Mouse (Mus musculus): Measurements from ENCODE around the gene Wars2. TPM values are rescaled to one million over a fixed set of nuclear protein-coding genes. Genes with fewer than 3 reads are reported as not detected.

Wars2 gene
- polyA plus RNA-seq, 1 experiment from 2014 or later, result 8.2 TPM

GRCm38 (mm10) chr3:99147886-99148285 lies 7.0 kb downstream of the Wars2 start:
- H3K36me3 ChIP-seq (ENCODE audit: control insufficient read depth, insufficient read depth, low read length), result no peaks in the 10 kb centered on the region
- WGBS, result 65% methylated on average over 3 of the region's 3 CpGs
- no peak overlapping the region for H3K9ac ChIP-seq (ENCODE audit: low read length)
- H3K27me3 ChIP-seq (ENCODE audit: control insufficient read depth, insufficient read depth, low read length), result no peaks in the 10 kb centered on the region
- ATAC-seq (ENCODE audit: insufficient read depth, low FRiP score), result no peak
- no peak overlapping the region for H3K4me2 ChIP-seq (ENCODE audit: low read depth, low read length)
- no peak overlapping the region for H3K4me3 ChIP-seq (replicated peaks; ENCODE audit: low read length)
- H3K9me3 ChIP-seq (replicated peaks; ENCODE audit: control insufficient read depth, low read length), result no peaks in the 10 kb centered on the region
- H3K27ac ChIP-seq (ENCODE audit: low read length), result no peak overlapping the region
- H3K4me1 ChIP-seq (ENCODE audit: control insufficient read depth, insufficient read depth, low read length), result no peaks in the 10 kb centered on the region

GRCm38 (mm10) chr3:99149035-99149434 lies 8.2 kb downstream of the Wars2 start:
- Histone ChIP-seq H3K9ac (ENCODE audit: low read length) (no peak overlapping the region), H3K36me3 (ENCODE audit: control insufficient read depth, insufficient read depth, low read length) (no peaks in the 10 kb centered on the region), H3K4me1 (ENCODE audit: control insufficient read depth, insufficient read depth, low read length) (no peaks in the 10 kb centered on the region), H3K27me3 (ENCODE audit: control insufficient read depth, insufficient read depth, low read length) (no peaks in the 10 kb centered on the region), H3K9me3 (replicated peaks; ENCODE audit: control insufficient read depth, low read length) (no peaks in the 10 kb centered on the region), H3K4me3 (replicated peaks; ENCODE audit: low read length) (no peak overlapping the region), H3K4me2 (ENCODE audit: low read depth, low read length) (no peak overlapping the region), H3K27ac (ENCODE audit: low read length) (no peak overlapping the region)
- ATAC-seq (ENCODE audit: insufficient read depth, low FRiP score), result no peak
- WGBS, result 25% methylated on average over 3 of the region's 3 CpGs

- no peak overlapping the region for H3K27ac ChIP-seq (ENCODE audit: low read length)
- no peak overlapping the region for H3K9ac ChIP-seq (ENCODE audit: low read length)
- ATAC-seq (ENCODE audit: insufficient read depth, low FRiP score), result no peak
- H3K4me3 ChIP-seq (replicated peaks; ENCODE audit: low read length), result no peak overlapping the region
- H3K36me3 ChIP-seq (ENCODE audit: control insufficient read depth, insufficient read depth, low read length), result no peaks in the 10 kb centered on the region
- no peak overlapping the region for H3K4me2 ChIP-seq (ENCODE audit: low read depth, low read length)
- H3K4me1 ChIP-seq (ENCODE audit: control insufficient read depth, insufficient read depth, low read length), result no peaks in the 10 kb centered on the region
- no peaks in the 10 kb centered on the region for H3K27me3 ChIP-seq (ENCODE audit: control insufficient read depth, insufficient read depth, low read length)
- H3K9me3 ChIP-seq (replicated peaks; ENCODE audit: control insufficient read depth, low read length), result 0 out of 2 replicates have a peak, but pooled peaks cover 3% of the 10 kb centered on the region
- 80% methylated on average over 4 of the region's 4 CpGs for WGBS
Observed at GRCm38 (mm10) chr3:99156286-99156685, 15.4 kb downstream of the Wars2 start.

- WGBS, result 47% methylated on average over 1 of the region's 1 CpGs
Observed at GRCm38 (mm10) chr3:99156987-99157386, 16.1 kb downstream of the Wars2 start.

GRCm38 (mm10) chr3:99157451-99158015 lies 16.7 kb downstream of the Wars2 start:
- ATAC-seq (ENCODE audit: insufficient read depth, low FRiP score), result no peak

More at GRCm38 (mm10) chr3:99156987-99157386, 16.1 kb downstream of the Wars2 start:
- no peak for ATAC-seq (ENCODE audit: insufficient read depth, low FRiP score)
- Histone ChIP-seq H3K36me3 (ENCODE audit: control insufficient read depth, insufficient read depth, low read length) (no peaks in the 10 kb centered on the region), H3K4me2 (ENCODE audit: low read depth, low read length) (no peak overlapping the region), H3K27me3 (ENCODE audit: control insufficient read depth, insufficient read depth, low read length) (no peaks in the 10 kb centered on the region), H3K4me3 (replicated peaks; ENCODE audit: low read length) (no peak overlapping the region), H3K9ac (ENCODE audit: low read length) (no peak overlapping the region), H3K27ac (ENCODE audit: low read length) (no peak overlapping the region), H3K9me3 (replicated peaks; ENCODE audit: control insufficient read depth, low read length) (0 out of 2 replicates have a peak, but pooled peaks cover 3% of the 10 kb centered on the region), H3K4me1 (ENCODE audit: control insufficient read depth, insufficient read depth, low read length) (no peaks in the 10 kb centered on the region)

GRCm38 (mm10) chr3:99160016-99160415 lies 19.1 kb downstream of the Wars2 start:
- H3K4me1 ChIP-seq (ENCODE audit: control insufficient read depth, insufficient read depth, low read length), result no peaks in the 10 kb centered on the region
- H3K27ac ChIP-seq (ENCODE audit: low read length), result no peak overlapping the region
- H3K4me3 ChIP-seq (replicated peaks; ENCODE audit: low read length), result no peak overlapping the region
- no peak for ATAC-seq (ENCODE audit: insufficient read depth, low FRiP score)
- H3K36me3 ChIP-seq (ENCODE audit: control insufficient read depth, insufficient read depth, low read length), result no peaks in the 10 kb centered on the region
- H3K9me3 ChIP-seq (replicated peaks; ENCODE audit: control insufficient read depth, low read length), result 0 out of 2 replicates have a peak, but pooled peaks cover 3% of the 10 kb centered on the region
- WGBS, result 82% methylated on average over 3 of the region's 3 CpGs
- no peaks in the 10 kb centered on the region for H3K27me3 ChIP-seq (ENCODE audit: control insufficient read depth, insufficient read depth, low read length)
- no peak overlapping the region for H3K4me2 ChIP-seq (ENCODE audit: low read depth, low read length)
- H3K9ac ChIP-seq (ENCODE audit: low read length), result no peak overlapping the region

More at GRCm38 (mm10) chr3:99157451-99158015, 16.7 kb downstream of the Wars2 start:
- Histone ChIP-seq H3K27ac (ENCODE audit: low read length) (no peak overlapping the region), H3K4me3 (replicated peaks; ENCODE audit: low read length) (no peak overlapping the region), H3K4me1 (ENCODE audit: control insufficient read depth, insufficient read depth, low read length) (no peaks in the 10 kb centered on the region), H3K9ac (ENCODE audit: low read length) (no peak overlapping the region), H3K27me3 (ENCODE audit: control insufficient read depth, insufficient read depth, low read length) (no peaks in the 10 kb centered on the region), H3K9me3 (replicated peaks; ENCODE audit: control insufficient read depth, low read length) (0 out of 2 replicates have a peak, but pooled peaks cover 3% of the 10 kb centered on the region), H3K4me2 (ENCODE audit: low read depth, low read length) (no peak overlapping the region), H3K36me3 (ENCODE audit: control insufficient read depth, insufficient read depth, low read length) (no peaks in the 10 kb centered on the region)
- WGBS, result 33% methylated on average over 4 of the region's 4 CpGs

GRCm38 (mm10) chr3:99162191-99162590 lies 21.3 kb downstream of the Wars2 start:
- Histone ChIP-seq H3K27me3 (ENCODE audit: control insufficient read depth, insufficient read depth, low read length) (no peaks in the 10 kb centered on the region), H3K9me3 (replicated peaks; ENCODE audit: control insufficient read depth, low read length) (0 out of 2 replicates have a peak, but pooled peaks cover 3% of the 10 kb centered on the region), H3K36me3 (ENCODE audit: control insufficient read depth, insufficient read depth, low read length) (no peaks in the 10 kb centered on the region), H3K9ac (ENCODE audit: low read length) (no peak overlapping the region), H3K4me2 (ENCODE audit: low read depth, low read length) (no peak overlapping the region), H3K4me3 (replicated peaks; ENCODE audit: low read length) (no peak overlapping the region), H3K4me1 (ENCODE audit: control insufficient read depth, insufficient read depth, low read length) (no peaks in the 10 kb centered on the region), H3K27ac (ENCODE audit: low read length) (no peak overlapping the region)
- WGBS, result 78% methylated on average over 2 of the region's 2 CpGs
- no peak for ATAC-seq (ENCODE audit: insufficient read depth, low FRiP score)

- Histone ChIP-seq H3K36me3 (ENCODE audit: control insufficient read depth, insufficient read depth, low read length) (no peaks in the 10 kb centered on the region), H3K4me1 (ENCODE audit: control insufficient read depth, insufficient read depth, low read length) (no peaks in the 10 kb centered on the region), H3K9me3 (replicated peaks; ENCODE audit: control insufficient read depth, low read length) (no peaks in the 10 kb centered on the region), H3K9ac (ENCODE audit: low read length) (no peak overlapping the region), H3K27ac (ENCODE audit: low read length) (no peak overlapping the region), H3K4me2 (ENCODE audit: low read depth, low read length) (no peak overlapping the region), H3K4me3 (replicated peaks; ENCODE audit: low read length) (no peak overlapping the region), H3K27me3 (ENCODE audit: control insufficient read depth, insufficient read depth, low read length) (no peaks in the 10 kb centered on the region)
- ATAC-seq (ENCODE audit: insufficient read depth, low FRiP score), result no peak
- WGBS, result 50% methylated on average over 4 of the region's 4 CpGs
Observed at GRCm38 (mm10) chr3:99167734-99168133, 26.9 kb downstream of the Wars2 start.

GRCm38 (mm10) chr3:99173178-99173577 lies 32.3 kb downstream of the Wars2 start:
- 68% methylated on average over 5 of the region's 5 CpGs for WGBS

More at GRCm38 (mm10) chr3:99173178-99173577, 32.3 kb downstream of the Wars2 start:
- H3K36me3 ChIP-seq (ENCODE audit: control insufficient read depth, insufficient read depth, low read length), result no peaks in the 10 kb centered on the region
- H3K9me3 ChIP-seq (replicated peaks; ENCODE audit: control insufficient read depth, low read length), result no peaks in the 10 kb centered on the region
- H3K4me2 ChIP-seq (ENCODE audit: low read depth, low read length), result no peak overlapping the region
- H3K4me1 ChIP-seq (ENCODE audit: control insufficient read depth, insufficient read depth, low read length), result no peaks in the 10 kb centered on the region
- H3K27me3 ChIP-seq (ENCODE audit: control insufficient read depth, insufficient read depth, low read length), result no peaks in the 10 kb centered on the region
- no peak overlapping the region for H3K27ac ChIP-seq (ENCODE audit: low read length)
- no peak overlapping the region for H3K4me3 ChIP-seq (replicated peaks; ENCODE audit: low read length)
- no peak for ATAC-seq (ENCODE audit: insufficient read depth, low FRiP score)
- no peak overlapping the region for H3K9ac ChIP-seq (ENCODE audit: low read length)

Data from stomach, embryonic 16.5 days (tissue).